8 mouse cellular contexts compared by ENCODE assay signal in the genomic region with DNA sequence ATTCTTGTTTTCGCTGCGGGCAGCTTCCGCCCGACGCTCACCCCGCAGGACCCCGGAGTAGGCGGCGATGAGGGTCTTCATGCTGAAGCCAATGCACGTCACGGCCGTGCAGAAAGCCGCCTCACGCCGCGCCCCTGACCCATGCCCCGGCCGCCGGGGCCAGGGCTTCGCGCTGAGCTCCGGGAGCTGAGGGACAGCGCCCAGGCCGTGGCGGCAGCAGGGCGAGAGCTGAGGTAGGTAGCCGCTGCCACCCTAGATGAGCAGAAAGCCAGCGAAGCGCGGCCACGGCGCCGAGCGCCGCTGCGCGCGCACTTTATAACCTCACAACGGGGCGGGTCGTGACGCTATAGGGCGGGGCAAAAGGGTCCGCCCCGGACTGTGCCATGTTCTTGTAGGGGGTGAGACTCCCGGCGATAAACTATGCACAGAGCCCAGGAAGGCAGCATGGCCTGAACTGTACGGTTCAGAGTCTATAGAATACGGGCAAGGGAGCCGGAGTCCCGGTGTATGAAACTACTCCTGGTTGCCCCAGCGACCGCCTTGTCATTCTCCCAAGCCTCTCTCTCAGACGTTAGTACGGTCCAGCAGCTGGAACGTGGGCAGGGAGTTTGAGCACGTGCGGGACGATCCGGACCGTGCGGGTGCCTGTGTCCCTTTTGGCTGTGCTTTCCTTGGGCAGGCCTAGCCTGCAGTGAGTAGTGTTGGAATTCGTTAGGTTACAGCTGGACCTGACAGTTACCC. TPM values are rescaled to one million over a fixed set of nuclear protein-coding genes. Genes with fewer than 3 reads are reported as not detected.
DNase-seq lines count a peak whose midpoint lies in the region; ATAC-seq lines count a peak whose summit lies in the region.

A gene (minus strand): TSS at position 288 of the 741 bp plus-strand sequence.

- peak within 1 kb of the TSS; percentile 83 for H3K27ac ChIP-seq in hindbrain, embryonic 16.5 days (ENCODE audit: low read depth, low read length)
- H3K27ac ChIP-seq in macrophage, result peak within 1 kb of the TSS; percentile 77

- under 1% methylated on average over 59 of the region's 63 CpGs for WGBS in hindbrain, embryonic 16.5 days
- WGBS in macrophage (ENCODE audit: missing documents), result under 1% methylated on average over 46 of the region's 63 CpGs

- no peaks in the 10 kb centered on the region for H3K36me3 ChIP-seq in hindbrain, embryonic 16.5 days (ENCODE audit: control insufficient read depth, insufficient read depth, low read length)
- no peaks in the 10 kb centered on the region for H3K36me3 ChIP-seq in macrophage (ENCODE audit: inconsistent target)

- H3K9ac ChIP-seq in hindbrain, embryonic 16.5 days (ENCODE audit: low read depth, low read length), result peak within 1 kb of the TSS; percentile 94

- H3K4me1 ChIP-seq in hindbrain, embryonic 16.5 days (ENCODE audit: control insufficient read depth, insufficient read depth, low read depth, low read length), result peaks cover 6% of the 10 kb centered on the region; the same call in 1 of the 2 replicates

- peak; percentile 89 for DNase-seq in T-cell, adult 2 months (ENCODE audit: low spot score)
- DNase-seq in cerebellum, postnatal 36 days, result peak; percentile 92 to 94
- DNase-seq in gastrocnemius, adult 18-20 months (ENCODE audit: low spot score), result peak; percentile 91
- DNase-seq in left cerebral cortex, adult 18-20 months (ENCODE audit: low spot score in 2 of 2), result peak; percentile 90 to 91
- peak; percentile 91 for DNase-seq in right cerebral cortex, adult 18-20 months
- DNase-seq in urinary bladder, postnatal 10 days (ENCODE audit: low spot score), result peak; percentile 71

- H3K9me3 ChIP-seq in hindbrain, embryonic 16.5 days (ENCODE audit: control insufficient read depth, low read length), result no peaks in the 10 kb centered on the region

- peak; percentile 95 for ATAC-seq in hindbrain, embryonic 16.5 days

- no peaks in the 10 kb centered on the region for H3K27me3 ChIP-seq in hindbrain, embryonic 16.5 days (replicated peaks; ENCODE audit: control insufficient read depth, insufficient read depth, low read length)

- peak within 1 kb of the TSS; percentile 93 for H3K4me3 ChIP-seq in hindbrain, embryonic 16.5 days (ENCODE audit: low read length)
- H3K4me3 ChIP-seq in macrophage (ENCODE audit: inconsistent target), result peak within 1 kb of the TSS; percentile 14; the same call in 1 of the 2 replicates

- no peaks in the 10 kb centered on the region for H3K79me2 ChIP-seq in macrophage (ENCODE audit: inconsistent target)

- peak within 1 kb of the TSS; percentile 96 for H3K4me2 ChIP-seq in hindbrain, embryonic 16.5 days (ENCODE audit: low read length)

RNA-seq across cellular contexts. Expression of the gene that starts here (rescaled TPM):
- 10 to 100 TPM; 41.9 to 56.0 TPM for total RNA-seq in gastrocnemius, adult 18-20 months (2021)
- 23.7 and 24.9 TPM in 2 replicates for polyA plus RNA-seq in hindbrain, embryonic 16.5 days (2015; fragmentation: Nextera tagmentation; extraction: Ambion mirVana)
- 10 to 100 TPM; 57.5 to 63.0 TPM for total RNA-seq in left cerebral cortex, adult 18-20 months (2021)
- 1 to 10 TPM in 1 of 26 experiments, under 1 TPM in 3, not detected in 22; 0.38 to 1.5 (median 0.58) TPM for total RNA-seq in macrophage (2018; cell fraction: chromatin; rRNA removed)
- under 1 TPM; 0.24 to 0.88 (median 0.48) TPM for total RNA-seq in macrophage (2018; cell fraction: cytosol; rRNA removed)
- 1 to 10 TPM in 2 of 26 experiments, under 1 TPM in 15, not detected in 9; 0.22 to 1.0 (median 0.56) TPM for total RNA-seq in macrophage (2018; cell fraction: nucleus; rRNA removed)
- 0.22 to 0.55 TPM (median 0.42 TPM) in 3 replicates for polyA plus RNA-seq in macrophage (2018)

Comparison
In these comparisons a context has a peak if more than half of its experiments do, and no peak if none do; other contexts are left out.
1. Peak in every context shown above with its lines: DNase-seq, ATAC-seq, H3K4me3 ChIP-seq and H3K27ac ChIP-seq.
2. RNA of the gene that starts here (polyA plus RNA-seq): 23.7 to 24.9 TPM in hindbrain, embryonic 16.5 days; 0.22 to 0.55 TPM in macrophage; every median in the first group is over 10 times any median in the second.